Mouse (Mus musculus): Measurements from ENCODE around the gene Tmem170. TPM values are rescaled to one million over a fixed set of nuclear protein-coding genes. Genes with fewer than 3 reads are reported as not detected.
"Not testable (repeated sequence)": the region's sequence is repeated elsewhere in the genome, so short reads cannot be mapped to it uniquely, and the experiment has no call there.

Tmem170 gene
- polyA plus RNA-seq, 1 experiment from 2014 or later, result 7.7 TPM

DNA sequence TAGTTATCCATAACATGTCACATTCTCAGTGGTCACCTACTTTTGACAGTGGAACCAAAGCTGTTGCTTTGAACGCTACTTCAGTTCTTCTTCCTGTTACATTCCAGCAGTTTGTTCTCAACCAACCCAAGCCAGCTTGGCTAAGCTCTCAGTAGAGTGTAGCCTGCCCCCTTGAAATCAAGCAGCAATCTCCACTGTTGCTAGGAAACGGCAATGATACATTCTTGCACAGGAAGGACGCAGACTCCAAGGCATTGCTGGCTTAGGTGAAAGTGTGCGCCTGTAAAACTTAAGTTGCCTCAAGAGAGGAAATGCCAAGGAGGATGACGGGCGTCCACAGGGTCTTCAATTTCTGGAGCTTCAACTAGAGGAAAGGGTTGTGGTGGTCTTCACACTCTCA lies 10.7 kb downstream of the Tmem170 start:
- no peaks in the 10 kb centered on the region for H3K9me3 ChIP-seq (ENCODE audit: control insufficient read depth, low read length)
- H3K4me3 ChIP-seq (ENCODE audit: low read depth, low read length), result no peak overlapping the region
- no peaks in the 10 kb centered on the region for H3K4me1 ChIP-seq (ENCODE audit: control insufficient read depth, insufficient read depth, low read length)
- H3K4me2 ChIP-seq (ENCODE audit: low read depth, severe bottlenecking), result no peak overlapping the region
- no peaks in the 10 kb centered on the region for H3K27me3 ChIP-seq (ENCODE audit: control insufficient read depth, insufficient read depth, low read length)
- no peaks in the 10 kb centered on the region for H3K36me3 ChIP-seq (ENCODE audit: control insufficient read depth, insufficient read depth, low read length)
- WGBS, result 86% methylated on average over 6 of the region's 6 CpGs
- H3K27ac ChIP-seq (replicated peaks; ENCODE audit: low read depth, low read length), result no peak overlapping the region
- DNase-seq (ENCODE audit: low spot score) (no peak), ATAC-seq (ENCODE audit: insufficient number of reproducible peaks, low FRiP score, low TSS enrichment, low read depth) (no peak)
- H3K9ac ChIP-seq (ENCODE audit: low read length), result no peak overlapping the region

DNA sequence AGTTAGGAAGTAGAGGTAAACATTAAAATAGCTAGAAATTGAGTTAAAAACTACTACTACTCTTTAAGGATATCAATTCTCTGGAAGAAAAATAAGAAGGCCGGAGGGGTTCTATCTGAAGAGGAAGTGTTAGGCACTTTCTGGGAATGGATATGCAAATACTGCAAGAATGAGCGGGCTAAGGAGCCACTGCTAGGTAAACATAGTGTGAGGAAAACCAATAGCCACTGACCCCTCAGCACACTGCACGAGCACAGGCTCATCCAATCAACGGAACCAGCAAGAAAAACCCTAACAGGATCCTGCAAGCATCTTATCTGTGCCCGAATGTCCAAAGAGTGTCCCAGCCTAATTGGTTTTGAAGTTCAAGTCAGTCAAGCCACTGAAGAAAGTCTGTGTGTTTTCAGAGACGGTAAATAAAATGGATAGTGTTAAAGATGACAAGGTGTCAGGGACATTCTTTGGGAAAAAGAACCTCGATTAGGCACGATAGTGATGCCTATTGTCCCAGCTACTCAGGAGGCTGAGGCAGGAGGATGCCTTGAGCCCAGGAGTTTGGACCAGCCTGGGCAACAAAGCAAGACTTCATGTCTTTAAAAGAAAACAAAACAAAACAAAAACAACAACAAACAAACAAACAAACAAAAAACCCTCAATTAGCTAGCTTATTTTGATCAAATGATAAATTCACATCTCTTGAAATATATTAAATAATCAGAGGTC lies 11.3 kb downstream of the Tmem170 start:
- DNase-seq (ENCODE audit: low spot score), result no peak
- no peaks in the 10 kb centered on the region for H3K36me3 ChIP-seq (ENCODE audit: control insufficient read depth, insufficient read depth, low read length)
- no peak overlapping the region for H3K9ac ChIP-seq (ENCODE audit: low read length)
- no peak overlapping the region for H3K4me2 ChIP-seq (ENCODE audit: low read depth, severe bottlenecking)
- no peak overlapping the region for H3K27ac ChIP-seq (replicated peaks; ENCODE audit: low read depth, low read length)
- WGBS, result 95% methylated on average over 8 of the region's 8 CpGs
- H3K4me3 ChIP-seq (ENCODE audit: low read depth, low read length), result no peak overlapping the region
- no peaks in the 10 kb centered on the region for H3K9me3 ChIP-seq (ENCODE audit: control insufficient read depth, low read length)
- no peaks in the 10 kb centered on the region for H3K27me3 ChIP-seq (ENCODE audit: control insufficient read depth, insufficient read depth, low read length)
- no peak for ATAC-seq (ENCODE audit: insufficient number of reproducible peaks, low FRiP score, low TSS enrichment, low read depth)
- no peaks in the 10 kb centered on the region for H3K4me1 ChIP-seq (ENCODE audit: control insufficient read depth, insufficient read depth, low read length)

DNA sequence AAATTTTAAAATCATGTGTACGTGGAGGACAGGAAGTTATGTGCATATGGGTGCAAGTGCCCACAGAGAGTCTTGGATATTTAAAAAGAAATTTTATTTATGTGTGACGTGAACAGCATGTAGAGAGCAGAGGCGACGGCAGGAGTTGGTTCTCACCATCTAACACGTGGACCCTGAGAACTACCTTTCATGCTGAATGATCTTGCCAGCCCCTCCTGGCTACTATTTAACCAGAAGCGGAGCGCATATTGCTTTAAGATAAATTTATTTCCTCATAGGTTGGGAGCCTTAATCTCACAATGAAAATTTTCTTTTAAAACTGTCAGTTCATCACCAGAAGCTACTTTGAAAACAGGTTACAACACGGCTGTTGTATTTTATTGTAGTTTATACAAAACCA lies 11.9 kb downstream of the Tmem170 start:
- H3K4me1 ChIP-seq (ENCODE audit: control insufficient read depth, insufficient read depth, low read length), result no peaks in the 10 kb centered on the region

DNA sequence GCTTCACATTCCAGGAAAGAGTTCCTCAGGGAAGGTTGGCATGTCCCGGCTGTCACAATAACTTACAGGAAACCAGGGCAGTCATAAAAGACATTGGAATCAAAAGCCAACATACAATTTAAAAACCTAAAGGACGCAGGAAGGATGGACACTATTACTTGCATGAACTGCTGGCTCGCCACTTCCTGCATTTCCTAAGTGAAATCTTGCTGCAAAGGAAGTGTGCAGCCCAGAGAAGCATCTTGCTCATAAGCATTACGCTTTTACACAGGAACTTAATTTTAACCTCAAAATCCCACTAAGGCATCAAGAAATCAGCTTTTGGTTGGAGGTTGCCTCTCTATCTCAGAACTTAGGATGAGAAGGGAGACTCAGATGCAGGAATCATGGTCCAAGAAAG lies 13.3 kb downstream of the Tmem170 start:
- no peak overlapping the region for H3K9ac ChIP-seq (ENCODE audit: low read length)
- 88% methylated on average over 4 of the region's 4 CpGs for WGBS
- DNase-seq (ENCODE audit: low spot score) (no peak), ATAC-seq (ENCODE audit: insufficient number of reproducible peaks, low FRiP score, low TSS enrichment, low read depth) (no peak)
- H3K4me3 ChIP-seq (ENCODE audit: low read depth, low read length), result no peak overlapping the region
- no peaks in the 10 kb centered on the region for H3K4me1 ChIP-seq (ENCODE audit: control insufficient read depth, insufficient read depth, low read length)
- H3K9me3 ChIP-seq (ENCODE audit: control insufficient read depth, low read length), result no peaks in the 10 kb centered on the region
- H3K27me3 ChIP-seq (ENCODE audit: control insufficient read depth, insufficient read depth, low read length), result no peaks in the 10 kb centered on the region
- no peak overlapping the region for H3K4me2 ChIP-seq (ENCODE audit: low read depth, severe bottlenecking)
- no peak overlapping the region for H3K27ac ChIP-seq (replicated peaks; ENCODE audit: low read depth, low read length)
- H3K36me3 ChIP-seq (ENCODE audit: control insufficient read depth, insufficient read depth, low read length), result no peaks in the 10 kb centered on the region

More for the DNA sequence above, 11.9 kb downstream of the Tmem170 start:
- no peaks in the 10 kb centered on the region for H3K36me3 ChIP-seq (ENCODE audit: control insufficient read depth, insufficient read depth, low read length)
- H3K27me3 ChIP-seq (ENCODE audit: control insufficient read depth, insufficient read depth, low read length), result no peaks in the 10 kb centered on the region
- H3K9me3 ChIP-seq (ENCODE audit: control insufficient read depth, low read length), result no peaks in the 10 kb centered on the region
- no peak overlapping the region for H3K27ac ChIP-seq (replicated peaks; ENCODE audit: low read depth, low read length)
- H3K9ac ChIP-seq (ENCODE audit: low read length), result no peak overlapping the region
- 90% methylated on average over 8 of the region's 8 CpGs for WGBS
- DNase-seq (ENCODE audit: low spot score) (no peak), ATAC-seq (ENCODE audit: insufficient number of reproducible peaks, low FRiP score, low TSS enrichment, low read depth) (no peak)
- H3K4me3 ChIP-seq (ENCODE audit: low read depth, low read length), result no peak overlapping the region
- no peak overlapping the region for H3K4me2 ChIP-seq (ENCODE audit: low read depth, severe bottlenecking)

DNA sequence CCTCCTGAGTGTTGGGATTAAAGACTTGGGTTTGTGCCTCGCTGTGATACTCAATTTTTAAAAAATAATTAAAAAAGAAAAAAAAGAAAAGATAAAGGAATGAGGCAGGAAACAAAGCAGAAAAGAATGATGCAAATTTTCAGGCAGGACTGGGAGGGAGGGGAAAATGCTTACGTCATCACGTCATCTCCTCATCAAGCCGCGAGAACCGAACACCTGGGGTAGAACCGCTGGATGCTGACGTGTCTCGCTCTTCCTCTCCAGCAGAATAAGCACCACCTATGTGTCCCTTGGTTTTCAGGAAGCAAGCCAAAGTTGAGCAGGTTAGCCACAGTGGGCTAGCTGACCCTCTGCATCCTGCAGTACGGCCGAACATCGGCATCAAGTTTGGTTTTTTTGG lies 20.6 kb downstream of the Tmem170 start:
- H3K27me3 ChIP-seq (ENCODE audit: control insufficient read depth, insufficient read depth, low read length), result no peaks in the 10 kb centered on the region
- H3K36me3 ChIP-seq (ENCODE audit: control insufficient read depth, insufficient read depth, low read length), result no peaks in the 10 kb centered on the region
- H3K27ac ChIP-seq (replicated peaks; ENCODE audit: low read depth, low read length), result no peak overlapping the region
- no peak overlapping the region for H3K4me2 ChIP-seq (ENCODE audit: low read depth, severe bottlenecking)
- no peaks in the 10 kb centered on the region for H3K4me1 ChIP-seq (ENCODE audit: control insufficient read depth, insufficient read depth, low read length)
- no peak for ATAC-seq (ENCODE audit: insufficient number of reproducible peaks, low FRiP score, low TSS enrichment, low read depth)
- no peaks in the 10 kb centered on the region for H3K9me3 ChIP-seq (ENCODE audit: control insufficient read depth, low read length)
- 91% methylated on average over 12 of the region's 12 CpGs for WGBS
- H3K9ac ChIP-seq (ENCODE audit: low read length), result no peak overlapping the region
- DNase-seq (ENCODE audit: low spot score), result no peak
- no peak overlapping the region for H3K4me3 ChIP-seq (ENCODE audit: low read depth, low read length)

DNA sequence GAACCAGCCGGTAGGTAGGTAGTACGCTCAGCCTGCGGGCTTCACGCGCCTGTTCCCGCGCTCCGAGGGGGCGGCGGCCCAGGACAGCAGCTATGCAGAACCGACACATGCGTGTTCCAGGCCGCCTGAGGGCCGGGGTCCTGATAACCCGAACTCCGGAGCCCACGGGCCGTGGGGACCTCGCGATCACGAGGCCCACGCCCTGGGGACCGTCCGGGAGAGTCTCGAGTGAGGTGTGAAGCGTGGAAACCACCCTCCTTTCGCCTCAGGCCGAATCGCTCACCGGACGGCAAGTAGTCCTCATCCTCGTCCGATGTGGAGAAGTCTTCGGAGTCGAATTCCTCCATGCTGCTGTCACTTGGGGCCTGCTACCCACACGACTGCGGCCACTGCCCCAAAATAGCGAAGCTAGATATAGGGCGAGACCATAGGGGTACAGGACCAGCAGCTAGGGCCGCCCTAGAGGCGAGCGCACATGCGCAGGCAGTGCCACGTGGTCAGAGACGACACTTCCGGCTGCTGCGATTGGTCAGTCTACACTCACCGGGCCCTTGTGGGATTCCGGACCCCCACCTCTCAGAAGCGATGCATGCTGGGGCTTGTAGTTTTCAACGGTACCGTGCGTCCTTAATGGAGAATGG lies 22.6 kb downstream of the Tmem170 start, which contains the start of gene Cfdp1:
Cfdp1 (minus strand) TSS at position 431 of the 641 bp plus-strand sequence.
- Histone ChIP-seq H3K36me3 (ENCODE audit: control insufficient read depth, insufficient read depth, low read length) (no peaks in the 10 kb centered on the region), H3K9ac (ENCODE audit: low read length) (peak within 1 kb of the TSS; percentile 79), H3K4me2 (ENCODE audit: low read depth, severe bottlenecking) (peak within 1 kb of the TSS; percentile 79), H3K4me1 (ENCODE audit: control insufficient read depth, insufficient read depth, low read length) (no peaks in the 10 kb centered on the region), H3K27ac (replicated peaks; ENCODE audit: low read depth, low read length) (no peak within 1 kb of the TSS), H3K4me3 (ENCODE audit: low read depth, low read length) (peak within 1 kb of the TSS; percentile 96), H3K27me3 (ENCODE audit: control insufficient read depth, insufficient read depth, low read length) (no peaks in the 10 kb centered on the region), H3K9me3 (ENCODE audit: control insufficient read depth, low read length) (no peaks in the 10 kb centered on the region)
- ATAC-seq (ENCODE audit: insufficient number of reproducible peaks, low FRiP score, low TSS enrichment, low read depth) (peak; percentile 100), DNase-seq (ENCODE audit: low spot score) (peak; percentile 97)
- under 1% methylated on average over 53 of the region's 53 CpGs for WGBS

DNA sequence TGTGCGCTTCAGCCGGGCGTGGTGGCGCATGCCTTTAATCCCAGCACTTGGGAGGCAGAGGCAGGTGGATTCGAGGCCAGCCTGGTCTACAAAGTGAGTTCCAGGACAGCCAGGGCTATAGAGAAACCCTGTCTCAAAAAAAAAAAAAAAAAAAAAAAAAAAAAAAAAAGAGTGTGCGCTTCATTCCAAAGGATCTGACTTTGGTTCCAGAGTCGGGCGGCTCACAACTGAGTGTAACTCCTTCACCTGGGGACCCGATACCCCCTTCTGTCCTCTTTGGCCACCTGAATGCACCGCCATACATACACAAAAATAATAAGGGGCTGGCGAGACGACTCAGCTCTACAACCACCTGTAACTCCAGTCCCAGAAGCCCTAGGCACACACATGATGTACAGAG lies 23.3 kb downstream of the Tmem170 start:
- not testable (repeated sequence) for DNase-seq (ENCODE audit: low spot score); H3K27me3 ChIP-seq (ENCODE audit: control insufficient read depth, insufficient read depth, low read length); H3K4me1 ChIP-seq (ENCODE audit: control insufficient read depth, insufficient read depth, low read length); H3K27ac ChIP-seq (replicated peaks; ENCODE audit: low read depth, low read length); H3K9me3 ChIP-seq (ENCODE audit: control insufficient read depth, low read length); H3K36me3 ChIP-seq (ENCODE audit: control insufficient read depth, insufficient read depth, low read length); ATAC-seq (ENCODE audit: insufficient number of reproducible peaks, low FRiP score, low TSS enrichment, low read depth)
- peak overlapping the region; percentile 79; the same call in 1 of the 2 replicates for H3K9ac ChIP-seq (ENCODE audit: low read length)
- WGBS, result 63% methylated on average over 12 of the region's 12 CpGs
- peak overlapping the region; percentile 79 for H3K4me2 ChIP-seq (ENCODE audit: low read depth, severe bottlenecking)
- H3K4me3 ChIP-seq (ENCODE audit: low read depth, low read length), result peak overlapping the region; percentile 96

DNA sequence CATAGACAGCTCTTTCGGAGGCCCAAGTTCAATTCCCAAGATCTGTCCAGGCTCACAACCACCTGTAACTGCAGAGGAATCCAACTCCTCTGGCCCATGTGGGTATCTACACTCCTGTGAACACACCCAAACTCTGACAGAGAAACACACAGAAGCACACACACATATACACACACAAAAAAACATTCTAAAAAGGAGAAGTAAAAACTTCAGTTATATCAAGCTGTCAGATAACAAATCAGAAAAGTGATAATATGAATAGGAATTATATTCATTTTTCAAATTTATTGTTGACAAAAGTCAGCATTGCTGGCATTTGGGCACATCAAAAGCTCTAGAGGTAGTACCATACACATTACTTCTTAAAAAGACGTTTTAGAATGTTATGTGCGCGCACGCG lies 29.8 kb downstream of the Tmem170 start:
- H3K4me3 ChIP-seq (ENCODE audit: low read depth, low read length), result no peak overlapping the region
- H3K4me2 ChIP-seq (ENCODE audit: low read depth, severe bottlenecking), result no peak overlapping the region
- DNase-seq (ENCODE audit: low spot score), result no peak
- no peak overlapping the region for H3K9ac ChIP-seq (ENCODE audit: low read length)
- 95% methylated on average over 6 of the region's 6 CpGs for WGBS
- H3K9me3 ChIP-seq (ENCODE audit: control insufficient read depth, low read length), result no peaks in the 10 kb centered on the region
- ATAC-seq (ENCODE audit: insufficient number of reproducible peaks, low FRiP score, low TSS enrichment, low read depth), result no peak
- peaks cover 1% of the 10 kb centered on the region for H3K36me3 ChIP-seq (ENCODE audit: control insufficient read depth, insufficient read depth, low read length)
- no peaks in the 10 kb centered on the region for H3K27me3 ChIP-seq (ENCODE audit: control insufficient read depth, insufficient read depth, low read length)
- no peak overlapping the region for H3K27ac ChIP-seq (replicated peaks; ENCODE audit: low read depth, low read length)
- H3K4me1 ChIP-seq (ENCODE audit: control insufficient read depth, insufficient read depth, low read length), result no peaks in the 10 kb centered on the region
